22 mouse cellular contexts compared by ENCODE assay signal in genomic region chr3:105466538-105466937, GRCm38 (mm10). TPM values are rescaled to one million over a fixed set of nuclear protein-coding genes. Genes with fewer than 3 reads are reported as not detected.
"Had no signal": no experiment of that assay in that cellular context is flagged by ENCODE, and none has a peak within 500 bp of the region (broad histone marks: within the 10 kb centered on the region; RNA-seq: fewer than 3 reads in every experiment).

No protein-coding gene starts in this region.

- H3K4me1 ChIP-seq: lung, embryonic 15.5 days; midbrain, embryonic 10.5 days; stomach, embryonic 15.5 days had no signal

- H3K27ac ChIP-seq: lung, embryonic 15.5 days; macrophage; midbrain, embryonic 10.5 days; midbrain, embryonic 12.5 days; neural tube, embryonic 13.5 days; neural tube, embryonic 15.5 days; stomach, embryonic 15.5 days; stomach, postnatal 0 days had no signal

- H3K4me3 ChIP-seq: lung, embryonic 15.5 days; midbrain, embryonic 10.5 days; midbrain, embryonic 12.5 days; myocyte; neural tube, embryonic 13.5 days; neural tube, embryonic 15.5 days; stomach, embryonic 15.5 days had no signal

- DNase-seq: liver, postnatal 0 days; lung, adult 2 months; lung, postnatal 14 days; lung, postnatal 36 days; midbrain, embryonic 14.5 days; right cerebral cortex, postnatal 14 days; thymus, adult 2 months; thymus, postnatal 25 days; thymus, postnatal 4 days had no signal

- ATAC-seq: liver, postnatal 0 days; lung, postnatal 0 days; midbrain, embryonic 16.5 days had no signal

RNA-seq across cellular contexts. Expression of gene Kcnd3, which starts 14.4 kb away (rescaled TPM):
- total RNA-seq: megakaryocyte, adult 5-6 weeks; megakaryocyte-erythroid progenitor cell, adult 5-6 weeks had no signal
- polyA plus RNA-seq: macrophage, myocyte had no signal
